Mouse (Mus musculus) small intestine, adult 10 weeks (tissue): Measurements from ENCODE around the gene Gm21425. TPM values are rescaled to one million over a fixed set of nuclear protein-coding genes. Genes with fewer than 3 reads are reported as not detected.

Source experiments
- polyA plus RNA-seq: library from polyadenylated mRNA; stranded (reverse); fragments of 350-450 nt; fragmentation: Illumina TruSeq; extraction: RNeasy Lipid Tissue Mini Kit (QIAGEN cat#74804); gene quantifications from one replicate; pipeline ENCODE4 v1.2.3, GENCODE M21; 2014; ENCODE audit warnings: low replicate concordance

The Gm21425 gene
- not detected for polyA plus RNA-seq

GRCm38 (mm10) chrY:13161668-13162067 lies at the start of gene Gm21425:
TSS of gene Gm21425 (plus strand) at chrY:13161968.

GRCm38 (mm10) chrY:13133392-13133791 lies 28.4 kb upstream of the Gm21425 start, which contains the start of gene Gm21891:
TSS of gene Gm21891 (minus strand) at chrY:13133492.

Other genes with a start within 250 kb of the Gm21425 start
- not detected for gene Gm20807, start 119.1 kb upstream of the Gm21425 start, polyA plus RNA-seq
- gene Gm21891, start 28.5 kb upstream of the Gm21425 start, polyA plus RNA-seq: not detected
- not detected for gene Gm21828, start 62.0 kb downstream of the Gm21425 start, polyA plus RNA-seq
- not detected for gene Gm21440, start 90.4 kb downstream of the Gm21425 start, polyA plus RNA-seq
- gene Gm21454, start 90.5 kb downstream of the Gm21425 start, polyA plus RNA-seq: not detected
- not detected for gene Gm21725, start 187.1 kb downstream of the Gm21425 start, polyA plus RNA-seq